Mouse (Mus musculus) lung, postnatal 4 days (tissue): ENCODE data around the gene Daam1.
"Not testable (repeated sequence)": the region's sequence is repeated elsewhere in the genome, so short reads cannot be mapped to it uniquely, and the experiment has no call there.

Experiments used
- DNase-seq, 2 experiments: peaks; one replicate each; pipeline ENCODE4 v3.0.0; 2021

Daam1 gene

DNA sequence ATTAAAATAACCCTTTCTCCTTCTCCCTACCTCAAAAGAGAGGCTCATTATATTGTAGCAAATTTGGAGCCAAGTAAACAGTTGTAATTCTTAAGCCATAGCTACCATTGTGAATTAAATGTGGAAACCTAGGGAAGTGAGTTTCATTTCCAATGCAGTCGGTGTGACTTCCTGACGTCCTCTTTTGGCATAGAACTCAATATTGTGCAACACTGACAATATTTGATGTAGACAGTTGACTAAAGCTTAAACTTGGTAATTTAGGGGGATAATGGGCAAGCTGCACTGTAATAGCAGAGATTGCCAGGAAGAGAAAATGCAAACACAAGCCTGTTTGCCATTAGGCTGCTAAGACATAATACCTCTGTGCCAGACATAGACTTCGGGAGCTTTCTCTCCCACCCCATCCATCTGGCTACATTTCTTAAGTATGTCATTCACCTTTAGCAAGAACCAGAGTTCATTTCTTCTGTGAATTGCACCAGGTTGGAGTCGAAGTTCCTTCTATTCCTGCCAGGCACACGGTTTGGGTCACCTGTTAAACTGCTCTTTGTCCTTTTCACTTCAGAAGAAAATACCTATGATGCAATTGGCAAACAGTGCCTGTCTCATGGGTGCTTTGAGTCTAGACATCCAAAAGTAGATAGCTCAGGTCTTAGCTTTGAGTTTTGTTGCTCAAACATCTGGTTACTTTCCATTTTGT, 5.2 kb downstream of the Daam1 start:
- no peak for DNase-seq

DNA sequence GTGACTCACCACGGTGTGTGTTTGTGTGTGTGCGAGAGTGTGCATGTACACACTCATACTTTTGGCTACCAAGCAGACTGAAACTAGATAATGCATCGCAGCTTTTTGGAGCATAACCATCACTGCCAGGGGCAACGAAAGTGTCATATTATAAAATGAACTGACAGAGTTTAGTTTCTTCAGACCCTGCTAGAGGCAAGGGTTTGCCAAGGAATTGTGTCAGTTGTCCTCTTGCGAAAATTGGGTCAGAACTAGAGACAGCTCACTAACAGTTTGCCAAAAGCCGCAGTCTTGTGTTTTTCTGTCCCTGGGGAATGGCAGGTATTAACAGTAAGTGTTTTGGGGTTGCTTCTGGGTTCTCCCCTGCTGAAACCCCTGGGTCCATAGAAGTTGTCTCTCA, 5.9 kb downstream of the Daam1 start:
- no peak for DNase-seq

DNA sequence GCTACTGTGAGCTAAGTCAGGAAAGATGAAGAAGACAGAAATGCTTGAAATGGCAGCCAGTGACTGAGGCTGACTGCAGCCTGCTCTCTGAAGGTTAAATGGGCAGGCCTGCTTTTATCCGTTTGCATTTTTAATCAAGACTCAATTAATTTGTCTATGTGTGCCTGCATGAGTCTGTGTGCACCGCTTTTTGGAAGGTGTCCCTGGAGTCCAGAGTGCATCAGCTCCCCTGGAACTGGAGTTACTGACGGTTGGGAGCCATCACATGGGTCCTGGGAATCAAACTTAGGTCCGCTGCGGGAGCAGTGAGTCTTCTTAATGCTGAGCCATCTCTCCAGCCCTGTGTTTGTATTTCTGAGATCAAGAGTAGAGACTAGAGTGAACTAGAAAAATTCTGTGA, 6.7 kb downstream of the Daam1 start:
- no peak for DNase-seq

DNA sequence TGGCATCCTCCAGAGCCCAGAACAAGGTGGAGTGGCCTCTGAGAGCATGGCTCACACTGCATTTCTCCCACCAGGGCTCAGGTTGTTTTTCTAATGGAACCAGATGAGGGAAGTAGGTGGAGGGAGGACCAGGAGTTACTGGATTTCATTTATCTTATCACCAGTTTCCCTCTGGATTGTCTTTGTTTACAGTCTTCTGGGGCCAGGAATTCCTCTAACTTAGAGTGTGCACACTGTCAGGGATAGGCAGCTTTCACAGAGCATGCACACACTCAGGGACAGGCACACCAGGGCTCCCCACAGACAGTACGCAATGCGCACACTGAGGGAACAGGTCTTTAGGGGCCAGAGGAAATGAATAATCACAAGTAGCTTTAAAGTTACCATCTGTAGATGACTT, 7.4 kb downstream of the Daam1 start:
- DNase-seq: no peak

DNA sequence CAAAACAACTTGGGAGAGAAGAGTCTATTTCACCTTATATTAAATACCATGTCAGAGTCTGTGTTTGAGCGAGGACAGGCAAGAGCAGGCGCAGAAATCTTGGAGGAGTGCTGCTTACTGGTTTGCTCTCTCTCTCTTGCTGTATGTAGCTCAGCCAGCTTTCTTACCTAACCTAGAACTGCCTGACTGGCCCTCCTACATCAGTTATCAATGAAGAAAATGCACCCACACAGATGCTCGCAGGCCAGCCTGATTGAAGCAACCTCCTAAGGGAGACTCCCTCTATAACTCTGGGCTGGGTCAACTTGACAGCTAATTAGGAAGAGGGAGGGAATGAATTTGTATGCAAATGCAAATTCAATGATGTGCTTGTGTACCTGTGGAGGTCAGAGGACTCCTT, 8.8 kb downstream of the Daam1 start:
- no peak for DNase-seq

DNA sequence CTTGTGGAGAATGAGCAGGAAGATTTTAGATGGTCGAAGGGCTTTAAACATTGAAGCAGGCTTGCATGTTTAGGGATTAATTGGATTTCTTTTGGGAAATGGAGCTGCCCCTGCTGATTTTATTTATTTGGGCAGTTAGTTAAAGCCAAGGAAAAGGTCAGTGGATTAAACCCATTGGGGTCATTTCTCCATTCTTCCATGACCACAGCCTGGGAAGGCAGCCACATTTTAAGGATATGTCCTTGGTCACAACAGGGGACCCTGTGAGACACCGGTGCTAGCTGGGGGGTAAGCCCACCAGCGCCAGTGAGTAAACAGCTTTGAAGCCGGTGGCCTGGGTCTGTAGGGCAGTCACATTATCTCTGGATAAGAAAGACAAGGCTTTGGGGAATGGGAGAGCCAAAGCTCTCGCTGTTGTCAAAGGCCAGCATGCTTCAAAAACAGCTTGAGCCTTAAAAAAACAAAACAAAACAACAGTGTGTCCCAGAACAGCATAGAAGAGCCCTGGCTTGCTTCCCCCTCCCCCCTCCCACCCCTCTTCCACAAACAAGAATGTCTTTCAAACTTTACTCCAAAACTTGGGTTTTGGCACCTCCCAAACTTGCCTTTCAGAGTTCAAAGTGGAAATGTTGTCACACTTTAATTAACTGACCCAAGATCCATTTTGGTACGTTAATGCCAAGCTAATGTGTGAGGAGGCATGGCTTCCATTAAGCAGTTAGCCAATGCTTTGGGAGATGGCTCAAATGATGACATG, 9.7 kb downstream of the Daam1 start:
- no peak for DNase-seq

DNA sequence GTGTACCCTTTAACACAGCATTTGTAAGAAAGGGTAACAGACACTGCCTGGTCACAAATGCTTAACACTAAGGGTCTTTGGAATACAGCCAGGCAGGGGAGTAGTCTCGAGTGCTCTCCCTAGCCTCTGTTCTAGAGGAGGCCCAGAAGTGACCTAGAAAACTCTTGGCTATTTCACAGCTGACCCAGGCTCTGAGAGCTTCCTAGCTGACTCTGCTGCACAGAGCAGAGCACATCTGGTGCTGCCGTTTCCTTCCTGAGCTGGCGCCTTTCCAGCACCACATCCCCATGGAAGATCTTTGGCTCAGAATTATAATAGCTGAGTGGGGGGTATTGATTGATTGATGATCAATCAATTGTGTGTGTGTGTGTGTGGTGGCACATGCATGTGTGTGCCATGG, 11.1 kb downstream of the Daam1 start:
- DNase-seq: peak; percentile 41 to 55

DNA sequence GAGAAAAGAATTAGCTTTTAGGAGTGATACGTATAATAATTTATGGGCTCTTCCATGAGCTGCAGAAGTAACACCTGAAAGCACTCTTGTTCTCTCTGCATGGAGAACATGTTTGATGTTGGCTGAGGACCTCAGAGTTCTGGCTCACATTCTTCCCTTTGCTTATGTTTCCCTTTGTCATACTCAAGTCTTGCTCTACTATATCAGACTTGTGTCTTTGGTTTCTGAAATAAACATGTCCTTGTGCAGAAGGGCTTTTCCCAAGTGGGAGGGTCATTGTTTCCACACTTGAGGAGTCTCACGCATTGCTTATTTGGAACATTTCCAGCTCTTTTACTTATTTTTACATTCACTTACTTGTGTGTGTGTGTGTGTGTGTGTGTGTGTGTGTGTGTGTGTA, 11.7 kb downstream of the Daam1 start:
- no peak for DNase-seq

DNA sequence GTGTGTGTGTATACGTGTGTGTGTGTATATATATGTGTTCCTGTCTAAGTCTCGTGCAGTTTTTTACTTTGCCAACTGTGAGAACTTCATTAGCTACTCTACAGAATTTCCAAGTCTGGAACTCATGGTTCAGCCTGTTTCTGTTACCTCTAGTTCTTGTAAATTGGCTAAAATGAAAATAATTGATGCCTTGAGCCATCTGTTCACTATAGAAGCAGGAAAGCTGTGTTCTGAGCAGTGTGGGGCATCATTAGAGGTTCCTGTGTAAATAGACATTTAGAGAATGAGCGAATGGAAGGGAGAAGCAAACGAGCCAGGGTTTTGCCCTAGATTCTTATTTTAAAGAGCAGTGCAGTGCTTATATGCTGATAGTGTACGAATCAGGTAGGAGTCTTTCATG, 14.6 kb downstream of the Daam1 start:
- no peak for DNase-seq

DNA sequence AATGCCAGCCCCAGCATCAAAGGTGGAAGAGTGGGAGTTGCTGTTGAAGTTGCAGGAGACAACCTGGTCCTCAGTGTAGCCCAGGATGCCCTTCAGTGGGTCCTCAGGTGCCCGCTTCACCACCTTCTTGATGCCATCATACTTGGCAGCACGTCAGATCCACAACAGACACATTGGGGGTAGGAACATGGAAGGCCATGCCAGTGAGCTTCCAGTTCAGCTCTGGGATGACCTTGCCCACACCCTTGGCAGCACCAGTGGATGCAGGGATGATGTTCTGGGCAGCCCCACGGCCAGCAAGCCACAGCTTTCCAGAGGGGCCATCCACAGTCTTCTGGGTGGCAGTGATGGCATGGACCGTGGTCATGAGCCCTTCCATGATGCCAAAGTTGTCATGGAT, 15.5 kb downstream of the Daam1 start:
- not testable (repeated sequence) for DNase-seq

DNA sequence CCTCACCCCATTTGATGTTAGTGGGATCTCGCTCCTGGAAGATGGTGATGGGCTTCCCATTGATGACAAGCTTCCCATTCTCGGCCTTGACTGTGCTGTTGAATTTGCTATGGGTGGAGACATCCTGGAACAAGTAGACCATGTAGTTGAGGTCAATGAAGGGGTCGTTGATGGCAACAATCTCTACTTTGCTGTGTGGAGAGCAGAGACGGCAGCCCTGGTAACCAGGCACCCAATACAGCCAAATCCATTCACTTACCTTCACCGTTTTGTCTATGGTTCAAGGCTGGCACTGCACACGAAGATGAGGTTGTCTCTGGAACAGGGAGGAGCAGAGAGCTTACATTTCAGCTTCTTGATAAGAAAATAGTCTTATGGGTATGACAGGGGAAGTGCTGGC, 16.1 kb downstream of the Daam1 start:
- not testable (repeated sequence) for DNase-seq

DNA sequence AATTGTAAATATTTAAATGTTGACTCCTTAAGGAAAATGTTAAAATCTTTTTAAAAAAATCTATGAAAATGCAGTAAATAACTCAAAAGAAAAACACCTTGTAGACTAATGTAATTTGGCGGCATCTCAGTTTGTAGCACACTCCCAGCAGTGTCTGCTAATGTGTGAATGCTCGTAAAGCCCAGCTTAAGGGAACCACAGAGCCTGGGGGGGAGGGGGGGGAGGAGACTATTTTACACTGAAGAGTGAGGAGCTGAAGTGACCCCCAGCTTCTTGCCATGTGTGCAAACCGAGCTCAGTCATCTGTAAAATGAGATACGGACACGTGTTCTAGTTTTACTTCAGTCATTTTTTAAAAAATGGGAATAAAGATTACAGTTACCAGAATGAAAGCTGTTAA, 16.7 kb downstream of the Daam1 start:
- no peak for DNase-seq

DNA sequence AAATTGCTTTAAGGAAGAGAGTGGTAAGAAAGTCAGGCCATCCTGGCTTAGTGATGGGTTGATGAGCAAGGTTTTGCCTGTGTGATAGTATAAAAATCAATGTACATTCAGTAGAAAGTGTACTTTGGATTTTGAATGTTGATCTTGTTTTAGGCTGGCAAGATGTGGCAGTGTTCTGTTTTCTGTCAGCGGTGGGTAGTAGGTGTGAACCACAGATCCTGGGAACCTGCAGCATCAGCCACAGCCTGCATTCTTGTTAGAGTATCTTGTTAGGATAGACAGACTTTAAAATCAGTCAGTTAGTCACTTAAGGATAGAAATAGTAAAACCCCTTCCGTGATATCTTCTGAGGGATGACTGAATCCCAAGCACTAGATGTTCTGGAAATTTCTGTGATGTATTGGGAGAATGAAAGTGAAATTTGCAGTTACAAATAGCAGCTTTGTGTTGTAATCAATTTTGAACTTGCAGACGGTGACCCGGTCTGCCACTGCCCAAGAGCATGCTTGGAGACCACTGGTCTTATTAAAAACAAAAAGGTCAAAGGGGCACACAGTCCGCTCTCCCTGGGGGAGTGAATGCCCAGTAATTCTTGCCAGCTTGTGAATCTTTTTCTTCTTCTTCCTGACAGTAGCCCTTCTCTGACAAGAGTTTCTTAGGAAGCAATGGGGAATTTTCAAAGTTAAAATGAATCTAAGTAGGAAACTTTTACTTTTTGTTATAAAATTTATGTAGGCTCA, 17.3 kb downstream of the Daam1 start:
- no peak for DNase-seq

DNA sequence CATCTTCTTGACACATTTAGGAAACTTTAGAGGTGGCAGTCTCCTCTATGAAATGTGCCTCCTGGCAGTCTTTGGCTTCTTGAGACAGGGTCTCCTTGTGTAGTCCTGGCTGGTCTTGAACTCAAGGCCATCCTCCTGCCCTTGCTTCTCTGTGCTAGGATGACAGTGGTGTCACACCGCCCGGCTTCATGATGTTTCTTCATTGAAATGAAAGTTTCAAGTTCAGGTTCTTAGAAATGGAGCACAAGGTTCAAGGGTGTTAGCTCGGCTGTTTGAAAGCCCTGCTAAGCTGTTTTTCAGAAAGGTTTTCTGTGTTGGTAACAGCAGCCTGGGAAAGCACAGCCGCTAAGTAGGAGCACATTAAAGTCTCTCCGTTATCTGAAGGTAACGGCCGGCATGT, 18.2 kb downstream of the Daam1 start:
- DNase-seq: no peak

DNA sequence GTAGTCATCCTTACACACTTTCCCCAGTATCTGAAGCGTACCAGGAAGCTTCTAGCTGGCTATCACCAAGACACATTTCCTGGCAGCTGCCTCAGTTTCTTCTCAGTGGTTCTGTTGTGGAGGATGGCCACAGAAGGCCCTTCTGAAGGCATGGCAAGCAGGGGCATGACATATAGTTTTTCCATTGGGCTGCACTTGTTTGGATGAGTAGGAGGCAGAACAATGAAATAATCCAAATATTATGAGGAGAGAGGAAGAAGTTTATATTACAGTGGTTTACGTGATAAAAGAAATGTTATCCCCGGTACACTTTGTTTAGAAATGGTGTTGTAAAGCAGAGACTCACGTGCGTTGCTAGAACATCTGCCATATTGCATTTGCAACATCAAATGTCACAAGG, 19.3 kb downstream of the Daam1 start:
- no peak for DNase-seq

DNA sequence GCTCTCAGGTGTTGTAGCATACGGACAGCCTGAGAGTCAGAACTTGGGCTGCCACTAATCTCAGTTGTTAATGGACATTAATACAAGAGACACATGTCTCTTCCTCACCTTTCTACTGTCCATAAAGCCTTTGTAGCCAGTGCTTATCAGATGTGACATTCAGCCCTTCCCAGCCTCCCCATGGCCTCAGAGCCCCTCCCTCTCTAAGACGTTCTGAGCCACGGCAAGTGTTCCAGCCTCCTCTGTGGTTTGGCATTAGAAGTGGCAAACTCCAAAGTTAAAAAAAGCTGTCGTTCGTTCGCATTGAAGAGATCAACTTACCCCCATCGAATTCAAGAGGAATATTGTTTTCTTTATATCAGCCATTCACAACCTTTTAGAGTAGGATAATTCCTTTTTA, 21.8 kb downstream of the Daam1 start:
- DNase-seq: no peak

DNA sequence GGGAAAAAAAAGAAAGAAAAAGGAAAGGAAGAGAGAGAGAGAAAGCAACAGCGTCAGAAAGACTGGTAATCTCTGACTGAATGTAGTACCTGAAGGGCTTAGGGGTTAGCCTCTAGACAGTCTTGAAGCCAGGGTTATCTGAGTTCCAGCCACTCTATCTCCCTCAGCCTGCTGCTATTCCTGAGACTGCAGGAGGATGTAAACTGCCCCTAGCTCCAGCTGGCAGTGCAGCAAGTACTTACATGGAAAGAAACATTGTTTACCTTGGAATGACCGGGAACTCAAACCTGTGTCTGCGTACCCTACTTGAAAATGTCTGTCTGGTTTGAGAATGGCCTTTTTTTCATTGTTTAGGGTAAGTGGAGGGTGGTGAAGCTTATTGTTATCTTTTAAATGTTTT, 22.8 kb downstream of the Daam1 start:
- DNase-seq: no peak

DNA sequence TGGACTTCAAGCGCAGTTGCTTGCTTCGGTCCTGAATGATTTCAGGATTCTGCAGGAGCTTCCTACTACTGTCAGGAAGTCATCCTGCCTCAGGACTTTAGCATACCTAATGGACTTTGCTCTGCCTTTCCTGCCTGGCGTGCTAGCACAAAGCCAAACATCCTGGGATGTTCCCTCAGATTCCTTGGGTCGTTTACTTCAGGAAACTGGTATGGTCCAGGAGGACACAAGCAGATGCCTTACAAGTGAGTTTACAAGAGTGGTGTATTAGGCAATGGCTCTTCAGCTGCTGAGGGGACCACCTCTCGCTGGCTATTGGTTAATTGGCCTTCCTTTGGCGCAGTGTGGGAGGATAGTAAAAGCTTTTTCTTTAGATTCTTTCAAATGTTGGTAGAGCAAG, 23.3 kb downstream of the Daam1 start:
- no peak for DNase-seq

DNA sequence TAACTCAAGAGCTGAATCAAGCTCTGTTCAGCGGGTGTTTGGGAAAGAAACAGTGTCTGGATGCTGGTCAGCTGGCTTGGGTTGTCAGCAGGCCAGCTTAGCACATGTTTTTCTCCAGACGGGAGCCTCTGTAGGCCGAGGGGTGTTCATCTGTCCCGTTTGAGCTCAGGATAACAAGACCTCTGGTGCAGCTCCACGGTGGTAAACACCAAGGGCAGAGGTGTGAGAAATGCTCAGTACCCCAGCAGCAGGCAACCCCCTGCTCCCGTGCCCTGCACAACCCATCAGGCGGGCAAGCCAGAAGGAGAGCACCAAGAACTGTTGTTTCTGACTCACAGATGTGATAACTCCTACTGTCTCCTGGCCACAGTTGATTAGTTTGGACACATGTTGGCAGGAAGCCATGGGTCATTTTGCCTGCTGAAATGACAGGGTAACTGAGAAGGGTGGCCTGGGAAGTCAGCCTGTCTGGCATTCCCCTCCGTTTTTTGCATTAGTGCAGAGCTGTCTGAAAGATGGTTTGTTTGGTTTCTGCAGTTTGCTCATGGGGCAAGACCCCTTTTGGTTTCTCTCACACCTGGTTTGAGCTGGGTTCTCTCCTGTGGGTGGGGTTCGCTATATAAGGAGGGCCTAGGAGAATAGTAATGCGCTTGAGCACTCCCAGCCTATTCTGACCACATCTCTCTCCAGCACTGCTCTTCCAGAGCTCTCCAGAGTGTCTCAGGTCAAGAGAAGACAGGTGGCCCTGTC, 25.0 kb downstream of the Daam1 start:
- DNase-seq: peak; percentile 76 to 83

DNA sequence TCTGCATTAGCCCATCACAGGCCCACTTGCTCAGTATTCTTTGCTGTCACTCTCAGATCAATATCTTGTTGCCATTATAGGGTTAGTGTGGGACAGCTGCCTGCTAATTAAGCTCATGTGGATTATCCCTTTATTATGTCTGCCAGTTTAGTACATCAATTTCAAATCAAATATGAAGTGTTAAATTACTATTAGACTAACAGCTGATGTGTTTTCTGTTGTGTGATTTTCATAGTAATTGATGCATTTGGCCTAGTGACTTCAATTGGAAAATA, 25.5 kb downstream of the Daam1 start:
- DNase-seq: no peak

DNA sequence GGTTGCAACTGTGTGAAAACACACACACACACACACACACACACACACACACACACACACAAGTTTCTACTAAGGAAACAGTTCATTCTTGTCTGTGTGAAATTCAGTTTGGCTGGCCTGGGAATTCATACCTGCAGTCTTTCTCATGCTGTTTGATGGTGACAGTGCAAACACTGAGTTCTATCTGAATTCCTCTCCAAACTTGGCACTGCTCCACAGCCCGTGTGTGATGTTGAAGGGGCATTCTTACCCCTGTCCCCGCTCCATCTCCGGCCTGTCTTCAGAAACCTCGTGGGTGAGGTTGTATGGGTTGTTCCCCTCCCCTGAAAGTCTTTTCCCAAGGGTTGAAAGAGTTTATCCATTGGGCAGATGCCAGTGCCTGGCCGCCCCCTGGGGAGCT, 28.2 kb downstream of the Daam1 start:
- peak; percentile 38 to 49 for DNase-seq

DNA sequence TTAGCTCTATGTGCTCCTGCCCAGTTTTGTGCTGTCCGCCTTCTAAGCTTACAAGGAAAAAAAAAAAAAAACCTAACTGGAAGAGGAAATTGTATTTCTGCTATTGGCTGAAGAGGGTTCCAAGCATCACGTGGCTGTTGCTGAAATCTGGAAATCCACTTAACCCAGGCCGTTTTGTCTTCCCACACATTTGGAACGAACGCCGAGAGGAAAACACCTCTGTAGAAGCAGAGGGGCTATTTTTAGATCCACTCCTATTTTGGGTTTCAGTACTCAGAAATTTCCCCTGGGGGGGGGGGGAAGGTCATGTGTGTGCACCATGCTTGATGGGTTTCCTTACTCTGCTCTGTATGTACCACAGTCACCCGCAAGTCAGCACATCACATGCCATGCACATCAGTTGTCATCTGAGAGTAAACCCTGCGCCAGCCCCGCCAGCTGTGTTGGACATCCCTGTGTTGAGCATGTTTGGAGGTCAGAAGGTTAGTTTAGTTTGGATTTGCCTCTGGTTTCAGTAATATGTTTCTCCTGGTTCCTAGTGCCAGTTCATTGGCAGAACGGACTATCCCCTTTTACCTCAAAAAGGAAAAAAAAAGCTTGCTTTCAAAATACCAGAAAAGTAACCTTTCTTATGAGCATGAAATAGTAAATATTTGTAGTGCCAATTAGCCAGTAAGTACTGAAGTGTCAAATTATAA, 33.1 kb downstream of the Daam1 start:
- DNase-seq: peak; percentile 37 to 77

DNA sequence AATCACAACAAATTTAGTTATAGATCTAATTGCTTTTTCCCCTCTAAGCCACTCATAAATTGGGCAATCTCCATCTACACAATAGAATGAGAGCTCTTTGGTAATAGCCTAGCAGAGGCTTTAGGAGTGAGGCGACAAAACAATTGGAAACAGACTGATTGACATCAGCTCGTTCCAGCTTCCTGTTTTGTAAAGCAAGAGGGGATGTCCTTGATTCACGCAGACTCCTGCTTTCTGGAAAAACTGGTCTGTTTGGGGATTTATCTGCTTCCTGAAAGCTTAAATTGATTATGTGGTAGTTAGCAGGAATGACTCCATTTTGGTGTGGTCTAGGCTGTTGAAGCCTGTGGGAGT, 33.6 kb downstream of the Daam1 start:
- no peak for DNase-seq
